Mouse (Mus musculus) left cerebral cortex, adult 2 months (tissue): ENCODE data around the gene Mob3a. TPM values are rescaled to one million over a fixed set of nuclear protein-coding genes. Genes with fewer than 3 reads are reported as not detected.

ENCODE experiments used
- DNase-seq, 2 experiments: peaks; one replicate each; pipeline ENCODE4 v3.0.0; 2021 to 2022; ENCODE audit warnings: low spot score in 2 of 2, mixed read lengths in 1 of 2; ENCODE audit errors: extremely low spot score in 1 of 2
- H3K27ac ChIP-seq: fragments of 200-600 bp; 2 replicates; pipeline ENCODE4 v1.8.1; 2022
- H3K4me3 ChIP-seq: fragments of 200-600 bp; 2 replicates; pipeline ENCODE4 v1.8.1; 2022
- CTCF ChIP-seq: fragments of 200-600 bp; IDR thresholded peaks from 2 replicates; pipeline ENCODE4 v1.8.1; 2022; ENCODE audit warnings: antibody characterized with exemption, mild to moderate bottlenecking, moderate library complexity
- intact Hi-C: fragments of 180-260 bp; cut with DNase I; formaldehyde crosslinking; loops from one replicate; pipeline ENCODE4 v1.15.1; 2025
- total RNA-seq, 2 experiments: library from RNA; stranded (reverse); gene quantifications; 2 replicates each; pipeline ENCODE4 v1.2.3; 2021

Gene Mob3a
- total RNA-seq, 2 experiments from 2014 or later, result 13.6 to 15.5 TPM

- intact Hi-C loops, result loop anchor here (1.0 to 5.0 kb wide), 4 partner anchors 19 to 98 kb away; partner anchors contain the start of genes Btbd2, Csnk1g2, Izumo4 and Klf16
- Histone ChIP-seq H3K27ac (peak overlapping the region; percentile 92), H3K4me3 (peak overlapping the region; percentile 82)
- DNase-seq, result no peak
- no peak for TF ChIP-seq CTCF
Observed at GRCm38 (mm10) chr10:80675405-80676197, 26.2 kb downstream of the Mob3a start.

- no peak for TF ChIP-seq CTCF
- H3K27ac ChIP-seq, result peak overlapping the region; percentile 92
- peak overlapping the region; percentile 82 for H3K4me3 ChIP-seq
- intact Hi-C loops, result loop anchor here (5.0 kb wide), 1 partner anchor 98 kb away; the partner anchor contains the start of gene Klf16
- no peak for DNase-seq
Observed at GRCm38 (mm10) chr10:80674851-80675404, 26.8 kb downstream of the Mob3a start.

- intact Hi-C loops, result no loop called here
- no peak for DNase-seq
- Histone ChIP-seq H3K27ac (peak overlapping the region; percentile 92), H3K4me3 (peak overlapping the region; percentile 82)
- TF ChIP-seq CTCF, result no peak
Observed at GRCm38 (mm10) chr10:80674161-80674711, 27.5 kb downstream of the Mob3a start.

- intact Hi-C loops, result no loop called here
- DNase-seq, result no peak
- TF ChIP-seq CTCF, result no peak
- Histone ChIP-seq H3K4me3 (peak overlapping the region; percentile 82), H3K27ac (peak overlapping the region; percentile 92)
Observed at GRCm38 (mm10) chr10:80673690-80674089, 28.1 kb downstream of the Mob3a start.

GRCm38 (mm10) chr10:80671936-80672690 is 29.7 kb downstream of the Mob3a start:
- no peak for TF ChIP-seq CTCF
- no peak overlapping the region for H3K4me3 ChIP-seq
- no peak overlapping the region for H3K27ac ChIP-seq
- DNase-seq, result no peak
- intact Hi-C loops, result no loop called here

- no peak for TF ChIP-seq CTCF
- intact Hi-C loops, result no loop called here
- Histone ChIP-seq H3K27ac (no peak overlapping the region), H3K4me3 (no peak overlapping the region)
- DNase-seq, result no peak
Observed at GRCm38 (mm10) chr10:80671251-80671650, 30.5 kb downstream of the Mob3a start.

- no peak overlapping the region for H3K4me3 ChIP-seq
- DNase-seq, result no peak
- intact Hi-C loops, result no loop called here
- no peak for TF ChIP-seq CTCF
- no peak overlapping the region for H3K27ac ChIP-seq
Observed at GRCm38 (mm10) chr10:80670531-80670930, 31.2 kb downstream of the Mob3a start.

- intact Hi-C loops, result no loop called here
- no peak for TF ChIP-seq CTCF
- H3K4me3 ChIP-seq, result no peak overlapping the region
- DNase-seq, result no peak
- no peak overlapping the region for H3K27ac ChIP-seq
Observed at GRCm38 (mm10) chr10:80669737-80670485, 31.9 kb downstream of the Mob3a start.

GRCm38 (mm10) chr10:80669018-80669417 is 32.8 kb downstream of the Mob3a start:
- no peak for DNase-seq
- Histone ChIP-seq H3K27ac (no peak overlapping the region), H3K4me3 (no peak overlapping the region)
- intact Hi-C loops, result no loop called here
- TF ChIP-seq CTCF, result no peak

- Histone ChIP-seq H3K4me3 (no peak overlapping the region), H3K27ac (no peak overlapping the region)
- DNase-seq, result no peak
- TF ChIP-seq CTCF, result no peak
- intact Hi-C loops, result no loop called here
Observed at GRCm38 (mm10) chr10:80668614-80669013, 33.2 kb downstream of the Mob3a start.

- DNase-seq, result no peak
- no peak overlapping the region for H3K4me3 ChIP-seq
- intact Hi-C loops, result no loop called here
- TF ChIP-seq CTCF, result no peak
- H3K27ac ChIP-seq, result no peak overlapping the region
Observed at GRCm38 (mm10) chr10:80666837-80667412, 34.9 kb downstream of the Mob3a start.
